Mouse (Mus musculus) megakaryocyte, adult 5-6 weeks (primary cell): ENCODE results near the gene Fzr1. TPM values are rescaled to one million over a fixed set of nuclear protein-coding genes. Genes with fewer than 3 reads are reported as not detected.

Experiments
- ATAC-seq: 2 replicates; pipeline ENCODE4 v1.8.0; 2016; ENCODE audit warnings: mild to moderate bottlenecking, inconsistent platforms; ENCODE audit not compliant: poor library complexity, severe bottlenecking
- total RNA-seq, 2 experiments: library from RNA; stranded (forward) in 1 of 2; stranded (reverse) in 1 of 2; fragments of 153-499, 151-499 nt in 1 of 2; fragments of 221-1000, 200-1000 nt in 1 of 2; gene quantifications; 2 replicates each; pipeline versions ENCODE4 v1.2.3 to v1.2.4; 2015 to 2017

Gene Fzr1
- total RNA-seq, 2 experiments from 2014 or later = 20.9 to 22.7 TPM

GRCm38 (mm10) chr10:81356991-81357844, 21.1 kb downstream of the Fzr1 start, which contains the start of gene Mfsd12:
TSS of gene Mfsd12 (plus strand) at chr10:81357491.
- peak; percentile 83 for ATAC-seq

GRCm38 (mm10) chr10:81356352-81356990, 21.8 kb downstream of the Fzr1 start:
- peak; percentile 67 for ATAC-seq

GRCm38 (mm10) chr10:81355533-81355932, 22.8 kb downstream of the Fzr1 start:
- no peak for ATAC-seq

GRCm38 (mm10) chr10:81354738-81355477, 23.4 kb downstream of the Fzr1 start:
- no peak for ATAC-seq

GRCm38 (mm10) chr10:81351678-81352291, 26.5 kb downstream of the Fzr1 start:
- ATAC-seq = peak; percentile 25

- ATAC-seq = peak; percentile 89
Observed at GRCm38 (mm10) chr10:81350351-81351063, 27.8 kb downstream of the Fzr1 start, which contains the start of gene Hmg20b. TSS of gene Hmg20b (minus strand) at chr10:81350480.

GRCm38 (mm10) chr10:81349961-81350350, 28.4 kb downstream of the Fzr1 start:
- no peak for ATAC-seq

GRCm38 (mm10) chr10:81349146-81349545, 29.2 kb downstream of the Fzr1 start:
- ATAC-seq = peak; percentile 20; the same call in 1 of the 2 replicates

- peak; percentile 55 for ATAC-seq
Observed at GRCm38 (mm10) chr10:81346453-81347067, 31.8 kb downstream of the Fzr1 start.

- no peak for ATAC-seq
Observed at GRCm38 (mm10) chr10:81345162-81345534, 33.2 kb downstream of the Fzr1 start.

GRCm38 (mm10) chr10:81344421-81345161, 33.7 kb downstream of the Fzr1 start:
- ATAC-seq = no peak

GRCm38 (mm10) chr10:81342686-81343505, 35.4 kb downstream of the Fzr1 start, which contains the start of gene Gipc3:
TSS of gene Gipc3 (minus strand) at chr10:81343266.
- ATAC-seq = no peak

- ATAC-seq = peak; percentile 76
Observed at GRCm38 (mm10) chr10:81341333-81341949, 36.9 kb downstream of the Fzr1 start.

GRCm38 (mm10) chr10:81340551-81341332, 37.6 kb downstream of the Fzr1 start:
- ATAC-seq = no peak

GRCm38 (mm10) chr10:81336558-81336957, 41.8 kb downstream of the Fzr1 start:
- ATAC-seq = no peak

GRCm38 (mm10) chr10:81335393-81336340, 42.6 kb downstream of the Fzr1 start:
- ATAC-seq = no peak
